Mouse (Mus musculus): ENCODE measurements at regions not wholly inside any gene's neighbourhood (a gene's known extent, or its start where the extent isn't known, plus 50 kb on each side); places are given as distances from the start of the nearest gene placed in this dataset.

DNA sequence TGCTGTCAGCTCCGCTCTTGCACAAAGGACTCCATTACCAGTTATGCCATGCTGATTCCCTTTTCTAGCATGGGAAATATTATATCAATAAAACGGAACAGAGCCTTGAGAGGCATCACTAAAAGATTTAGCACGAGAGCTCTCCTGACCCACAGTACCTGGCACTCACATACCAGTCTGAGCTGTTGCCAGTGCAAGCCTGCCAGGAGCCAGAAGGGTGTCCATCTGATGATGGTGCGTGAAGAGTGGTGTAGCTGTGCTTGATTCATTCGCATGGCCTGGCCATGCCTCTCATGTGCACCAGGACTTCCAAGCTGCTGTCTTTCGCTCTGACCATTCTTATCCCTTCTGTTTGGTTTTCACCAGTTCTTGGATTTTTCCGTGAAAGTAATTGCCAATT is 102.3 kb upstream of the Irx4 start:
- ATAC-seq (ENCODE audit: low FRiP score) (no peak), DNase-seq (ENCODE audit: low spot score) (no peak)
- Histone ChIP-seq H3K9ac (ENCODE audit: low read depth, low read length) (no peak overlapping the region), H3K4me2 (replicated peaks; ENCODE audit: low read depth, low read length) (no peak overlapping the region), H3K4me1 (replicated peaks; ENCODE audit: control insufficient read depth, insufficient read depth, low read length) (peaks cover 7% of the 10 kb centered on the region; the same call in 1 of the 2 replicates), H3K9me3 (ENCODE audit: control insufficient read depth, low read length) (no peaks in the 10 kb centered on the region), H3K36me3 (ENCODE audit: control insufficient read depth, insufficient read depth, low read length) (no peaks in the 10 kb centered on the region), H3K27ac (ENCODE audit: low read depth, low read length) (no peak overlapping the region), H3K4me3 (ENCODE audit: low read depth, low read length) (no peak overlapping the region), H3K27me3 (ENCODE audit: control insufficient read depth, insufficient read depth, low read length) (no peaks in the 10 kb centered on the region)
- 88% methylated on average over 7 of the region's 7 CpGs for WGBS

DNA sequence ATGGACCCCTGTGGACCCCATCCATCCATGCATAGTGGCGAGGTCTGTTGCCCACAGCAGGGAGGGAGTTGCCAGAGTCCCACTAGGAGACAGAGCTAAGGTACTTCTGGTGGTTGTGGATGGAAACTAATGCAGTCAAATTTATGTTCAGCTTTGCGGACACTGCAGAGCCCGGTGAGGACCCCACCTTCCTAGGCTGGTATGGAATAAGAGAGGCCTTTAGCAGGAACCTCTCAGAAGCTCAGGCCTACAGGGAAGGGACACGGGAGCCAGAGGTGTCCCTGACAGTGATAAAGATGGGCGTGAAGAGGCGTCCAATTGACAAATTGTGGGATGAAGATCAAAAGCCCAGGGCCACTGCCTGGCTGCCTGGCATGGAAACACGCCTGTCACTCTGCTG is 100.8 kb upstream of the Irx4 start:
- H3K36me3 ChIP-seq (ENCODE audit: control insufficient read depth, insufficient read depth, low read length): no peaks in the 10 kb centered on the region
- H3K4me2 ChIP-seq (replicated peaks; ENCODE audit: low read depth, low read length): peak overlapping the region; percentile 6; the same call in 1 of the 2 replicates
- ATAC-seq (ENCODE audit: low FRiP score) (peak; percentile 29), DNase-seq (ENCODE audit: low spot score) (peak; percentile 10)
- WGBS: 37% methylated on average over 7 of the region's 7 CpGs
- H3K4me3 ChIP-seq (ENCODE audit: low read depth, low read length): no peak overlapping the region
- no peaks in the 10 kb centered on the region for H3K9me3 ChIP-seq (ENCODE audit: control insufficient read depth, low read length)
- peaks cover 7% of the 10 kb centered on the region; the same call in 1 of the 2 replicates for H3K4me1 ChIP-seq (replicated peaks; ENCODE audit: control insufficient read depth, insufficient read depth, low read length)
- peak overlapping the region; percentile 19; the same call in 1 of the 2 replicates for H3K27ac ChIP-seq (ENCODE audit: low read depth, low read length)
- H3K9ac ChIP-seq (ENCODE audit: low read depth, low read length): peak overlapping the region; percentile 42
- no peaks in the 10 kb centered on the region for H3K27me3 ChIP-seq (ENCODE audit: control insufficient read depth, insufficient read depth, low read length)

DNA sequence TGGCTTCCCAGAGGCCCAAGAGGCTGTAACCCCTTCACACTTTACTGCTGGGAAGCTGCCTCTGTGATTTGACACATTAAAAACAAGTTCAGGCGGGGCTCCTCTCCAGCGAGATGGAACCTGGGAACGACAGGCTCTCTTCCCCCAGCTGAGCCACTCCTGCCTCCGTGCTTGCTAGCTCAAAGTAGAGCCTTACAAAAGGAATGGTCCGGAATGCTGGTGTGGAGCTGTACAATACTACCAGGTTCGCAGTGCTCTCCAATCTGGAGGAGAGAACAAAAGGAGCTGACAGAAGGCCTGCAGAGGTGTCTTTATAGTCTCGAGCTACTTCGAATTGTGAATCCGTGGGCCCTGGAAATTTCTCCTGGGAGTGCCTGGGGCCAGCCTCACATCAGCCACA is 100.4 kb upstream of the Irx4 start:
- peak overlapping the region; percentile 42 for H3K9ac ChIP-seq (ENCODE audit: low read depth, low read length)
- DNase-seq (ENCODE audit: low spot score): peak; percentile 59
- no peaks in the 10 kb centered on the region for H3K36me3 ChIP-seq (ENCODE audit: control insufficient read depth, insufficient read depth, low read length)
- H3K4me2 ChIP-seq (replicated peaks; ENCODE audit: low read depth, low read length): peak overlapping the region; percentile 32
- peaks cover 7% of the 10 kb centered on the region; the same call in 1 of the 2 replicates for H3K4me1 ChIP-seq (replicated peaks; ENCODE audit: control insufficient read depth, insufficient read depth, low read length)
- peak; percentile 59 for ATAC-seq (ENCODE audit: low FRiP score)
- peak overlapping the region; percentile 12; the same call in 1 of the 2 replicates for H3K4me3 ChIP-seq (ENCODE audit: low read depth, low read length)
- 7% methylated on average over 9 of the region's 9 CpGs for WGBS
- no peaks in the 10 kb centered on the region for H3K27me3 ChIP-seq (ENCODE audit: control insufficient read depth, insufficient read depth, low read length)
- no peaks in the 10 kb centered on the region for H3K9me3 ChIP-seq (ENCODE audit: control insufficient read depth, low read length)
- peak overlapping the region; percentile 19; the same call in 1 of the 2 replicates for H3K27ac ChIP-seq (ENCODE audit: low read depth, low read length)

GRCm38 (mm10) chr13:73160289-73160688 is 100.0 kb upstream of the Irx4 start:
- ATAC-seq (ENCODE audit: low FRiP score): peak; percentile 96
- peak; percentile 93 for DNase-seq (ENCODE audit: low spot score)
- H3K9me3 ChIP-seq (ENCODE audit: control insufficient read depth, low read length): no peaks in the 10 kb centered on the region
- H3K4me1 ChIP-seq (replicated peaks; ENCODE audit: control insufficient read depth, insufficient read depth, low read length): peaks cover 7% of the 10 kb centered on the region; the same call in 1 of the 2 replicates
- peak overlapping the region; percentile 12; the same call in 1 of the 2 replicates for H3K4me3 ChIP-seq (ENCODE audit: low read depth, low read length)
- peak overlapping the region; percentile 42 for H3K9ac ChIP-seq (ENCODE audit: low read depth, low read length)
- H3K27ac ChIP-seq (ENCODE audit: low read depth, low read length): 0 out of 2 replicates have a peak overlapping the region, but pooled peaks have one; percentile 19
- no peaks in the 10 kb centered on the region for H3K27me3 ChIP-seq (ENCODE audit: control insufficient read depth, insufficient read depth, low read length)
- under 1% methylated on average over 22 of the region's 22 CpGs for WGBS
- H3K36me3 ChIP-seq (ENCODE audit: control insufficient read depth, insufficient read depth, low read length): no peaks in the 10 kb centered on the region
- peak overlapping the region; percentile 32 for H3K4me2 ChIP-seq (replicated peaks; ENCODE audit: low read depth, low read length)

DNA sequence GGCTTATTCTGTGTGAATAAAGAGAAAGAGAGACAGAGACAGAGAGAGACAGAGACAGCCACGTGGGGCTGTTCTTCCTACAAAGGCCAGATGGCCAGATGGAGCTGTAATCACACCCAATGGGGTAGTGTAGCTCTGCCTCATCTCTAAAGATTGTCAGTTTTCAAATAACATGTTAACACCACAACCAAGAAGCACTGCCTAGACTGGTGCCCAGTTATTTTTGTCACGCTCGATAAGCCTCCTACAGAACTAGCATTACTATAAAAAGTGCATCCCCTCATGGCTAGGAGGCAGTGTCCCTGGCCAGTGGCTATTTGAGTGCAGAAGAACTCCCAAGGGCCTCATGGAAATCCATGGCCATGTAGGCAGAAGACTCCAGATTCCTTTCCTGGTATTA is 90.0 kb upstream of the Irx4 start:
- no peaks in the 10 kb centered on the region for H3K36me3 ChIP-seq (ENCODE audit: control insufficient read depth, insufficient read depth, low read length)
- H3K4me1 ChIP-seq (replicated peaks; ENCODE audit: control insufficient read depth, insufficient read depth, low read length): no peaks in the 10 kb centered on the region
- no peak overlapping the region for H3K4me3 ChIP-seq (ENCODE audit: low read depth, low read length)
- H3K27me3 ChIP-seq (ENCODE audit: control insufficient read depth, insufficient read depth, low read length): no peaks in the 10 kb centered on the region
- H3K9me3 ChIP-seq (ENCODE audit: control insufficient read depth, low read length): no peaks in the 10 kb centered on the region
- no peak overlapping the region for H3K4me2 ChIP-seq (replicated peaks; ENCODE audit: low read depth, low read length)
- 78% methylated on average over 3 of the region's 3 CpGs for WGBS
- H3K27ac ChIP-seq (ENCODE audit: low read depth, low read length): no peak overlapping the region
- ATAC-seq (ENCODE audit: low FRiP score) (no peak), DNase-seq (ENCODE audit: low spot score) (no peak)
- no peak overlapping the region for H3K9ac ChIP-seq (ENCODE audit: low read depth, low read length)

GRCm38 (mm10) chr13:73207931-73208448 is 52.3 kb upstream of the Irx4 start:
- no peak overlapping the region for H3K4me3 ChIP-seq (ENCODE audit: low read depth, low read length)
- no peak overlapping the region for H3K9ac ChIP-seq (ENCODE audit: low read depth, low read length)
- H3K36me3 ChIP-seq (ENCODE audit: control insufficient read depth, insufficient read depth, low read length): no peaks in the 10 kb centered on the region
- DNase-seq (ENCODE audit: low spot score): no peak
- ATAC-seq (ENCODE audit: low FRiP score): no peak
- no peaks in the 10 kb centered on the region for H3K9me3 ChIP-seq (ENCODE audit: control insufficient read depth, low read length)
- WGBS: 79% methylated on average over 3 of the region's 3 CpGs
- no peak overlapping the region for H3K27ac ChIP-seq (ENCODE audit: low read depth, low read length)
- no peak overlapping the region for H3K4me2 ChIP-seq (replicated peaks; ENCODE audit: low read depth, low read length)
- no peaks in the 10 kb centered on the region for H3K4me1 ChIP-seq (replicated peaks; ENCODE audit: control insufficient read depth, insufficient read depth, low read length)
- H3K27me3 ChIP-seq (ENCODE audit: control insufficient read depth, insufficient read depth, low read length): no peaks in the 10 kb centered on the region
